Mouse (Mus musculus): ENCODE data around the gene Man2b1.

Gene Man2b1

GRCm38 (mm10) chr8:85083108-85083813, at the start of gene Man2b1:
Man2b1 (plus strand) TSS chr8:85083270.
- DNase-seq (ENCODE audit: low spot score in 2 of 2): peak; percentile 75 to 79

- no peak for DNase-seq (ENCODE audit: low spot score in 2 of 2)
Measured at GRCm38 (mm10) chr8:85033867-85034266, 49.2 kb upstream of the Man2b1 start.

- peak; percentile 78 to 84 for DNase-seq (ENCODE audit: low spot score in 2 of 2)
Measured at GRCm38 (mm10) chr8:85034764-85035163, 48.3 kb upstream of the Man2b1 start.

- no peak for DNase-seq (ENCODE audit: low spot score in 2 of 2)
Measured at GRCm38 (mm10) chr8:85035165-85035727, 47.8 kb upstream of the Man2b1 start.

- DNase-seq (ENCODE audit: low spot score in 2 of 2): peak; percentile 24 to 27
Measured at GRCm38 (mm10) chr8:85035728-85036310, 47.3 kb upstream of the Man2b1 start.

- no peak for DNase-seq (ENCODE audit: low spot score in 2 of 2)
Measured at GRCm38 (mm10) chr8:85036381-85036717, 46.7 kb upstream of the Man2b1 start.

GRCm38 (mm10) chr8:85036718-85037365, 46.2 kb upstream of the Man2b1 start, which contains the start of gene Tnpo2:
Tnpo2 (plus strand) TSS chr8:85036915.
- DNase-seq (ENCODE audit: low spot score in 2 of 2): peak; percentile 82 to 85

- no peak for DNase-seq (ENCODE audit: low spot score in 2 of 2)
Measured at GRCm38 (mm10) chr8:85037366-85037680, 45.7 kb upstream of the Man2b1 start.

- DNase-seq (ENCODE audit: low spot score in 2 of 2): peak; percentile 70 to 71
Measured at GRCm38 (mm10) chr8:85037681-85038531, 45.2 kb upstream of the Man2b1 start.

- DNase-seq (ENCODE audit: low spot score in 2 of 2): no peak
Measured at GRCm38 (mm10) chr8:85043619-85044018, 39.5 kb upstream of the Man2b1 start.

GRCm38 (mm10) chr8:85057367-85057766, 25.7 kb upstream of the Man2b1 start:
- DNase-seq (ENCODE audit: low spot score in 2 of 2): no peak

- peak; percentile 80 for DNase-seq (ENCODE audit: low spot score in 2 of 2)
Measured at GRCm38 (mm10) chr8:85059879-85060616, 23.0 kb upstream of the Man2b1 start, which contains the start of gene Fbxw9. Fbxw9 (plus strand) TSS chr8:85060055.

GRCm38 (mm10) chr8:85062603-85063002, 20.5 kb upstream of the Man2b1 start:
- DNase-seq (ENCODE audit: low spot score in 2 of 2): no peak

- no peak for DNase-seq (ENCODE audit: low spot score in 2 of 2)
Measured at GRCm38 (mm10) chr8:85065213-85065612, 17.9 kb upstream of the Man2b1 start.

GRCm38 (mm10) chr8:85067155-85067554, 15.9 kb upstream of the Man2b1 start:
- no peak for DNase-seq (ENCODE audit: low spot score in 2 of 2)

- no peak for DNase-seq (ENCODE audit: low spot score in 2 of 2)
Measured at GRCm38 (mm10) chr8:85067982-85068381, 15.1 kb upstream of the Man2b1 start, which contains the start of gene Gm5741. Gm5741 (minus strand) TSS chr8:85067982.

- DNase-seq (ENCODE audit: low spot score in 2 of 2): no peak
Measured at GRCm38 (mm10) chr8:85071041-85071440, 12.0 kb upstream of the Man2b1 start.

GRCm38 (mm10) chr8:85071514-85072281, 11.4 kb upstream of the Man2b1 start, which contains the start of gene Dhps:
Dhps (plus strand) TSS chr8:85071757.
- DNase-seq (ENCODE audit: low spot score in 2 of 2): peak; percentile 83 to 84

- DNase-seq (ENCODE audit: low spot score in 2 of 2): no peak
Measured at GRCm38 (mm10) chr8:85072364-85072929, 10.6 kb upstream of the Man2b1 start.
